Mouse (Mus musculus) ES-E14 (cell line): Measurements from ENCODE around the gene Srgap2.

Experiments used
- MAFK ChIP-seq: IDR thresholded peaks from 2 replicates; pipeline ENCODE4 v1.6.1; 2014; ENCODE audit warnings: mild to moderate bottlenecking, low read depth, low read length, inconsistent platforms; ENCODE audit not compliant: insufficient read depth
- ZC3H11A ChIP-seq: IDR thresholded peaks from 2 replicates; pipeline ENCODE4 v1.6.1; 2012; ENCODE audit warnings: low read depth, mild to moderate bottlenecking, inconsistent platforms, low read length, borderline replicate concordance

GRCm38 (mm10) chr1:131279456-131279776 is 247.7 kb downstream of the Srgap2 start, which contains the start of gene Ikbke:
- TF ChIP-seq ZC3H11A (no peak), MAFK (no peak)
